Mouse (Mus musculus) bone marrow, adult 2 months (tissue): ENCODE data around the gene Ceacam18.

Experiments used
- CTCF ChIP-seq: fragments of 200-500 bp; IDR thresholded peaks from 2 replicates; pipeline ENCODE4 v1.5.1; 2011; ENCODE audit warnings: low read length, control low read depth; ENCODE audit not compliant: control insufficient read depth, insufficient read depth
- POLR2A ChIP-seq: fragments of 200-500 bp; IDR thresholded peaks from 2 replicates; pipeline ENCODE4 v1.6.1; 2011; ENCODE audit warnings: low read depth, mild to moderate bottlenecking, control low read depth, low read length, borderline replicate concordance; ENCODE audit not compliant: control insufficient read depth

- TF ChIP-seq POLR2A, result no peak
- TF ChIP-seq CTCF, result no peak
Measured at GRCm38 (mm10) chr7:43672581-43673260, 38.2 kb downstream of the Ceacam18 start.
